19 mouse cellular contexts compared by ENCODE assay signal in the genomic region with DNA sequence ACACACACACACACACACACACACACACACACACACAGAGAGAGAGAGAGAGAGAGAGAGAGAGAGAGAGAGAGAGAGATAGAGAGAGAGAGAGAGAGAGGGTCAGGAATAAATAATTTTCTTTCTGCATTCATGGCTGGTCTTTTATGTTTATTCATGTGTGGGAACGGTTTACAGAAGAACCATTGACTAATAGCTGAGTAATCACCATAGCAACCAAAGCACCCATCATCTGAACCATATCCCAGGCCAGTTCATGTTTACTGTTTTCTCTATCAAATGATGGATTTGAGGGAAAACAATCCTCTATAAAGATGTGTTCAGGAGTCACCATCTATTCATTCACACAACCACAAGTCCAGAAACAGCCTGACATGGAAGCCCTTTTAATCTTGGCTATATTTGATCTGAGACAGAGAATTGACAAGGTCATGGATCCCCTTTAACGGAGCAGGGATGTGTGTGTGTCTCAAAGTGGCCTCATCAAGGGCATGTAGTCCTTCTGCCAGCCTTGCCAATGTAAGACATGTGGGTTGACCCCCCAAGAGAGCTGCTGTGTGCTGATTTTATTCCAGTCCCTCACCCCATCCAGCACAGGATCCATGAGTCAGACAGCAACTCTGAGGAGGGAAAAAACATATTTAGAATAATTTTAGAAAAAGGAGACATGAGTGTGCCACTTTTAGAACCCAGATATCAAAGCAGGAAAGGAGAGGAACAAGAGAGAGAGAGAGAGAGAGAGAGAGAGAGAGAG.
DNase-seq lines count a peak whose midpoint lies in the region; ATAC-seq and TF ChIP-seq lines count a peak whose summit lies in the region.
"Had no signal": no experiment of that assay in that cellular context is flagged by ENCODE, and none has a peak within 500 bp of the region (broad histone marks: within the 10 kb centered on the region; RNA-seq: fewer than 3 reads in every experiment).

No protein-coding gene starts in this region.

- no peaks in the 10 kb centered on the region for H3K9me3 ChIP-seq in forebrain, postnatal 0 days (ENCODE audit: low read length)
- H3K9me3 ChIP-seq in midbrain, embryonic 15.5 days: no peaks in the 10 kb centered on the region
- no peaks in the 10 kb centered on the region for H3K9me3 ChIP-seq in liver, embryonic 12.5 days (replicated peaks)
- H3K9me3 ChIP-seq in stomach, postnatal 0 days (ENCODE audit: control insufficient read depth, low read length): no peaks in the 10 kb centered on the region
- H3K9me3 ChIP-seq: embryonic facial prominence, embryonic 10.5 days; heart, embryonic 15.5 days; limb, embryonic 12.5 days had no signal

- TF ChIP-seq EP300 in stomach, postnatal 0 days (optimal IDR thresholded peaks at IDR 0.05): no peak

- peaks cover 6% of the 10 kb centered on the region for H3K4me1 ChIP-seq in cortical plate, adult 2 months (ENCODE audit: control insufficient read depth, insufficient read depth, low read length)
- peaks cover 3% of the 10 kb centered on the region; the same call in 1 of the 2 replicates for H3K4me1 ChIP-seq in forebrain, postnatal 0 days (ENCODE audit: insufficient read depth)
- H3K4me1 ChIP-seq in midbrain, embryonic 15.5 days: peaks cover 13% of the 10 kb centered on the region
- H3K4me1 ChIP-seq in liver, embryonic 12.5 days: no peaks in the 10 kb centered on the region
- no peaks in the 10 kb centered on the region for H3K4me1 ChIP-seq in stomach, postnatal 0 days (replicated peaks; ENCODE audit: control insufficient read depth, insufficient read depth)
- H3K4me1 ChIP-seq: embryonic facial prominence, embryonic 10.5 days; heart, embryonic 15.5 days; limb, embryonic 12.5 days had no signal

- TF ChIP-seq CTCF in layer of hippocampus, adult 2 months (conservative IDR thresholded peaks at IDR 0.05): no peak
- no peak for TF ChIP-seq CTCF in cortical plate, adult 2 months (IDR thresholded peaks at IDR 0.05; ENCODE audit: extremely low read depth, insufficient read depth, low read length)
- no peak for TF ChIP-seq CTCF in forebrain, postnatal 0 days (IDR thresholded peaks at IDR 0.05; ENCODE audit: low read depth)
- no peak for TF ChIP-seq CTCF in stomach, postnatal 0 days (IDR thresholded peaks at IDR 0.05; ENCODE audit: low read depth)

- no peaks in the 10 kb centered on the region for H3K27me3 ChIP-seq in forebrain, postnatal 0 days (ENCODE audit: insufficient read depth, low read length)
- no peaks in the 10 kb centered on the region for H3K27me3 ChIP-seq in midbrain, embryonic 15.5 days (replicated peaks)
- no peaks in the 10 kb centered on the region for H3K27me3 ChIP-seq in liver, embryonic 12.5 days (replicated peaks)
- no peaks in the 10 kb centered on the region for H3K27me3 ChIP-seq in stomach, postnatal 0 days (ENCODE audit: control insufficient read depth, insufficient read depth, low read length)
- H3K27me3 ChIP-seq: CH12.LX; heart, embryonic 15.5 days; limb, embryonic 12.5 days; Patski had no signal

- H3K4me2 ChIP-seq in forebrain, postnatal 0 days (ENCODE audit: low read depth): no peak overlapping the region
- no peak overlapping the region for H3K4me2 ChIP-seq in midbrain, embryonic 15.5 days
- H3K4me2 ChIP-seq in liver, embryonic 12.5 days: no peak overlapping the region
- H3K4me2 ChIP-seq in stomach, postnatal 0 days (replicated peaks; ENCODE audit: low read depth): no peak overlapping the region
- H3K4me2 ChIP-seq: heart, embryonic 15.5 days; limb, embryonic 12.5 days had no signal

- H3K27ac ChIP-seq in layer of hippocampus, adult 2 months: peak overlapping the region; percentile 82
- H3K27ac ChIP-seq in cortical plate, adult 2 months (ENCODE audit: insufficient read depth, low read length): peak overlapping the region; percentile 43
- H3K27ac ChIP-seq in forebrain, postnatal 0 days (ENCODE audit: low read depth, low read length): peak overlapping the region; percentile 24
- peak overlapping the region; percentile 62 for H3K27ac ChIP-seq in midbrain, embryonic 15.5 days
- H3K27ac ChIP-seq in liver, embryonic 12.5 days: no peak overlapping the region
- no peak overlapping the region for H3K27ac ChIP-seq in stomach, postnatal 0 days (replicated peaks)
- H3K27ac ChIP-seq: embryonic facial prominence, embryonic 10.5 days; heart, embryonic 15.5 days; kidney, postnatal 0 days; limb, embryonic 12.5 days had no signal

- no peak overlapping the region for H3K9ac ChIP-seq in forebrain, postnatal 0 days
- H3K9ac ChIP-seq in midbrain, embryonic 15.5 days: no peak overlapping the region
- no peak overlapping the region for H3K9ac ChIP-seq in liver, embryonic 12.5 days
- H3K9ac ChIP-seq in stomach, postnatal 0 days (ENCODE audit: low read length): no peak overlapping the region
- H3K9ac ChIP-seq: heart, embryonic 15.5 days; limb, embryonic 12.5 days had no signal

- no peak for TF ChIP-seq POLR2A in cortical plate, adult 2 months (IDR thresholded peaks at IDR 0.05; ENCODE audit: extremely low read depth, insufficient read depth, low read length)

- H3K4me3 ChIP-seq in layer of hippocampus, adult 2 months: no peak overlapping the region
- H3K4me3 ChIP-seq in cortical plate, adult 2 months (ENCODE audit: insufficient read depth, low read length): no peak overlapping the region
- H3K4me3 ChIP-seq in forebrain, postnatal 0 days (ENCODE audit: low read depth, low read length): no peak overlapping the region
- no peak overlapping the region for H3K4me3 ChIP-seq in midbrain, embryonic 15.5 days
- no peak overlapping the region for H3K4me3 ChIP-seq in liver, embryonic 12.5 days
- no peak overlapping the region for H3K4me3 ChIP-seq in stomach, postnatal 0 days (ENCODE audit: low read depth, low read length)
- H3K4me3 ChIP-seq: embryonic facial prominence, embryonic 10.5 days; heart, embryonic 15.5 days; limb, embryonic 12.5 days had no signal

- H3K36me3 ChIP-seq in forebrain, postnatal 0 days (ENCODE audit: insufficient read depth): no peaks in the 10 kb centered on the region
- H3K36me3 ChIP-seq in midbrain, embryonic 15.5 days (replicated peaks): no peaks in the 10 kb centered on the region
- H3K36me3 ChIP-seq in liver, embryonic 12.5 days: no peaks in the 10 kb centered on the region
- no peaks in the 10 kb centered on the region for H3K36me3 ChIP-seq in stomach, postnatal 0 days (ENCODE audit: control insufficient read depth, insufficient read depth, low read length)
- H3K36me3 ChIP-seq: embryonic facial prominence, embryonic 10.5 days; heart, embryonic 15.5 days; limb, embryonic 12.5 days had no signal

- 26% methylated on average over 2 of the region's 2 CpGs for WGBS in forebrain, postnatal 0 days
- 15% methylated on average over 2 of the region's 2 CpGs for WGBS in midbrain, embryonic 15.5 days
- 57% methylated on average over 2 of the region's 2 CpGs for WGBS in liver, embryonic 12.5 days (ENCODE audit: insufficient replicate concordance)
- WGBS in stomach, postnatal 0 days: 43% methylated on average over 2 of the region's 2 CpGs

- DNase-seq in layer of hippocampus, adult 2 months (ENCODE audit: low spot score in 2 of 2): no peak
- no peak for DNase-seq in layer of hippocampus, adult 9-10 months (ENCODE audit: low spot score)
- DNase-seq in forebrain, postnatal 0 days: no peak
- DNase-seq in stomach, postnatal 0 days (ENCODE audit: low spot score): no peak
- DNase-seq: cerebellum, adult 9-11 months; layer of hippocampus, postnatal 36 days; lung, adult 2 months; spleen, adult 18-20 months; thymus, postnatal 4 days had no signal

- ATAC-seq in forebrain, postnatal 0 days: peak; percentile 56; the same call in 1 of the 2 replicates
- peak; percentile 59 for ATAC-seq in midbrain, embryonic 15.5 days (replicated peaks)
- ATAC-seq in liver, embryonic 12.5 days: no peak
- ATAC-seq in stomach, postnatal 0 days (ENCODE audit: low FRiP score, low TSS enrichment): no peak
- ATAC-seq in monocyte, adult 5-6 weeks (replicated peaks; ENCODE audit: insufficient number of reproducible peaks, low FRiP score, low TSS enrichment, poor library complexity, severe bottlenecking): no peak
- ATAC-seq: Patski had no signal

Comparison
In these comparisons a context has a peak if more than half of its experiments do, and no peak if none do; other contexts are left out.
1. H3K27ac ChIP-seq: peak in layer of hippocampus, adult 2 months (single experiment), cortical plate, adult 2 months (single experiment), forebrain, postnatal 0 days (single experiment) and midbrain, embryonic 15.5 days (single experiment); none in liver, embryonic 12.5 days (single experiment) and stomach, postnatal 0 days (single experiment).
2. ATAC-seq: peak in forebrain, postnatal 0 days (single experiment) and midbrain, embryonic 15.5 days (single experiment); none in liver, embryonic 12.5 days (single experiment), stomach, postnatal 0 days (single experiment) and monocyte, adult 5-6 weeks (single experiment).